Mouse (Mus musculus) lung, embryonic 14.5 days (tissue): ENCODE measurements around the gene Tas2r135. TPM values are rescaled to one million over a fixed set of nuclear protein-coding genes. Genes with fewer than 3 reads are reported as not detected.

ENCODE experiments used
- ATAC-seq: fragments of 200-750 bp; cut with Nextera tagmentation; 2 replicates; pipeline ENCODE4 v1.8.0; 2017; ENCODE audit warnings: mild to moderate bottlenecking, moderate TSS enrichment, moderate library complexity; ENCODE audit not compliant: insufficient read depth
- DNase-seq: peaks from one replicate; pipeline ENCODE4 v3.0.0-alpha.2; 2015
- H3K27ac ChIP-seq: fragments of 300-500 bp; sonication (generic); 2 replicates; pipeline ENCODE4 v1.5.1; 2014; ENCODE audit warnings: low read depth, mild to moderate bottlenecking, moderate library complexity
- H3K27me3 ChIP-seq: fragments of 300-500 bp; sonication (generic); 2 replicates; pipeline ENCODE4 v1.6.1; 2014; ENCODE audit warnings: low read length, control low read depth; ENCODE audit not compliant: insufficient read depth
- H3K36me3 ChIP-seq: fragments of 300-500 bp; sonication (generic); 2 replicates; pipeline ENCODE4 v1.6.1; 2014; ENCODE audit warnings: control low read depth; ENCODE audit not compliant: insufficient read depth
- H3K4me1 ChIP-seq: fragments of 300-500 bp; sonication (generic); 2 replicates; pipeline ENCODE4 v1.6.1; 2014; ENCODE audit warnings: antibody characterized with exemption, control low read depth; ENCODE audit not compliant: insufficient read depth
- H3K4me2 ChIP-seq: fragments of 300-500 bp; sonication (generic); 2 replicates; pipeline ENCODE4 v1.6.1; 2014; ENCODE audit warnings: mild to moderate bottlenecking
- H3K4me3 ChIP-seq: fragments of 300-500 bp; sonication (generic); 2 replicates; pipeline ENCODE4 v1.5.1; 2014; ENCODE audit warnings: low read depth, low read length
- H3K9ac ChIP-seq: fragments of 300-500 bp; sonication (generic); 2 replicates; pipeline ENCODE4 v1.6.1; 2014
- H3K9me3 ChIP-seq: fragments of 300-500 bp; sonication (generic); 2 replicates; pipeline ENCODE4 v1.6.1; 2016; ENCODE audit warnings: low read depth, low read length, control low read depth
- CTCF ChIP-seq: IDR thresholded peaks from 2 replicates; pipeline ENCODE4 v1.5.1; 2016; ENCODE audit warnings: antibody characterized with exemption, low read depth
- WGBS: fragments of 180-500 bp; shearing (Covaris S2); extraction: QIAGEN DNeasy Blood & Tissue Kit; methylation state at CpG from one replicate; pipeline ENCODE4 v1.1.7; 2014; 5-methylcytosine and 5-hydroxymethylcytosine counted together
- polyA plus RNA-seq: library from polyadenylated mRNA; unstranded; fragments of >200 nt; fragmentation: Nextera tagmentation; extraction: Ambion mirVana; gene quantifications from 2 replicates; pipeline ENCODE4 v1.2.1, GENCODE M21; 2014

Tas2r135 gene
- polyA plus RNA-seq, 1 experiment from 2014 or later = not detected

- Histone ChIP-seq H3K4me3 (no peak overlapping the region), H3K9me3 (no peaks in the 10 kb centered on the region), H3K4me1 (no peaks in the 10 kb centered on the region), H3K36me3 (no peaks in the 10 kb centered on the region), H3K27me3 (no peaks in the 10 kb centered on the region), H3K4me2 (no peak overlapping the region), H3K27ac (no peak overlapping the region), H3K9ac (no peak overlapping the region)
- peak; percentile 86 for TF ChIP-seq CTCF
- WGBS = 24% methylated on average over 8 of the region's 8 CpGs
- DNase-seq = peak; percentile 79
- ATAC-seq = no peak
Measured at GRCm38 (mm10) chr6:42380416-42381144, 24.7 kb upstream of the Tas2r135 start.

DNA sequence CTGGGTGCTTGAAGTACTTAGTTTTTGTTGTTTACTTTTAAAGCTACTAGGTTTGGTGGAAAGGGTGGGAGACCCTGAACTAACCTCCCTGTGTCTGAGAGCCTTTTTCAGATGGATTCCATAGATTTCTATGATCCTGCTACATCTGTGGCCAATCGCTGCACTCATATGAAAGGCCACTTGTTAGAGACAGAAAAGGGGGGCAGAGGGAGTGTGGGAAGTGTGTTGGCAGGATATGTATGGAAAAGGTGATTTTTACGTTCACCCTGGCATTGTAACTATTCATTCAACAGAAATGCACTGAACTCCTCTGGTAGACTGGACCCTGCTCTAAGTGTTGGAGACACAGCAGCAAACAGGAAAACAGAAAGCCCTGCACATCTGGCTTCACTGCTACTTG is 24.0 kb upstream of the Tas2r135 start:
- H3K27ac ChIP-seq = no peak overlapping the region
- 56% methylated on average over 2 of the region's 2 CpGs for WGBS
- ATAC-seq (no peak), DNase-seq (no peak)
- no peak for TF ChIP-seq CTCF
- H3K27me3 ChIP-seq = no peaks in the 10 kb centered on the region
- no peaks in the 10 kb centered on the region for H3K9me3 ChIP-seq
- no peak overlapping the region for H3K4me3 ChIP-seq
- H3K4me2 ChIP-seq = no peak overlapping the region
- no peak overlapping the region for H3K9ac ChIP-seq
- H3K36me3 ChIP-seq = no peaks in the 10 kb centered on the region
- H3K4me1 ChIP-seq = no peaks in the 10 kb centered on the region

GRCm38 (mm10) chr6:42381916-42382381 is 23.3 kb upstream of the Tas2r135 start:
- H3K27ac ChIP-seq = peak overlapping the region; percentile 69
- H3K4me3 ChIP-seq = no peak overlapping the region
- H3K4me2 ChIP-seq = peak overlapping the region; percentile 16; the same call in 1 of the 2 replicates
- peak; percentile 63 for DNase-seq
- 0 out of 2 replicates have a peak overlapping the region, but pooled peaks have one; percentile 27 for H3K9ac ChIP-seq
- WGBS = 23% methylated on average over 9 of the region's 9 CpGs
- H3K36me3 ChIP-seq = no peaks in the 10 kb centered on the region
- ATAC-seq = peak; percentile 77
- H3K4me1 ChIP-seq = no peaks in the 10 kb centered on the region
- no peaks in the 10 kb centered on the region for H3K9me3 ChIP-seq
- TF ChIP-seq CTCF = no peak
- H3K27me3 ChIP-seq = no peaks in the 10 kb centered on the region

- no peaks in the 10 kb centered on the region for H3K36me3 ChIP-seq
- H3K4me1 ChIP-seq = no peaks in the 10 kb centered on the region
- WGBS = 87% methylated on average over 5 of the region's 5 CpGs
- H3K9me3 ChIP-seq = no peaks in the 10 kb centered on the region
- H3K4me2 ChIP-seq = no peak overlapping the region
- no peaks in the 10 kb centered on the region for H3K27me3 ChIP-seq
- no peak overlapping the region for H3K4me3 ChIP-seq
- DNase-seq (no peak), ATAC-seq (no peak)
- H3K27ac ChIP-seq = no peak overlapping the region
- no peak for TF ChIP-seq CTCF
- no peak overlapping the region for H3K9ac ChIP-seq
Measured at GRCm38 (mm10) chr6:42383360-42383759, 21.9 kb upstream of the Tas2r135 start.

DNA sequence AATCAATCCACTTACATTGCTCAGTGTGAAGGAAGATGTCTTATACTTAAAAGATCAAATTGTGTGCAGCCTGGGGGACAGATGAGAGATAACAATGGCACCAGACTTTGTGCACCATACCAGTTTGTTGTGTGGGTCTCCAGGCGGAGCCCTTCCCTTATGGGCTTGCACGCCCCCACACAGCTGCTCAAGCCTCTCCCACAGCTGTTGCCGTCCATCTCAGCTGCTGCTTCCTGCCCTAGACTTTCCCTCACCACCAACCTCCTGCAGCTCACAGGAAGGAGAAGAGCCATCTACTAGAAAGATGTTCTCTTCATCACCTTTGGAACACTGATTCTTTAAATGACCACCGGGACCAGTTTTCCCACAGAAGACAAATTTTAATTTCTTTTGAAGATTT is 19.6 kb upstream of the Tas2r135 start:
- no peak for TF ChIP-seq CTCF
- Histone ChIP-seq H3K9me3 (no peaks in the 10 kb centered on the region), H3K4me3 (no peak overlapping the region), H3K36me3 (no peaks in the 10 kb centered on the region), H3K4me2 (no peak overlapping the region), H3K9ac (no peak overlapping the region), H3K4me1 (no peaks in the 10 kb centered on the region), H3K27ac (no peak overlapping the region), H3K27me3 (no peaks in the 10 kb centered on the region)
- DNase-seq (no peak), ATAC-seq (no peak)
- WGBS = 48% methylated on average over 4 of the region's 4 CpGs

DNA sequence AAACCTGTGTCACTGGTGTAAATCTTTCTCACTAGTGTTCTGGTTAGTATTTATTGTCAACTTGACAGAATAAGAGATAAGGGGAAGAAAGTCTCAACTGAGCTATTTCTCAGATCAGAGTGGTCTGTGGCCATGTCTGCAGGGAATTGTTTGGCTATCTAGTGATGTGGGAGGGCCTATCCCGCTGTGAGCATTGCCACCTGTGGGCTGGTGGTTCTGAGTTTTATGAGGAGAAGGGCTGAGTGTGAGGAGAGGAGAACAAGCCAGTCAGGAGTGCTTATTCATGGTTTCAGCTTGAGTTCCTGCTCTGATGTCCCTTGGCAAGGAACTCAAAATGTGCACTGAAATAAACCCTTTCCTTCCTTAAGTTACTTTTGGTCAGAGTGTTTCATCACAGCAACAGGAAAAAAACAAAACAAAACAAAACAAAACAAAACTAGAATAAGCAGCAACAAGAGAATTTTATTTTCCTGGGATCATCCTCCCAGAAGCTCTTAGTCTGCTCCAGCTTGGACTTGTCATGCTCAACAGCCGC is 13.4 kb upstream of the Tas2r135 start:
- WGBS = 12% methylated on average over 2 of the region's 2 CpGs
- DNase-seq (peak; percentile 70), ATAC-seq (peak; percentile 66)
- Histone ChIP-seq H3K36me3 (no peaks in the 10 kb centered on the region), H3K4me2 (no peak overlapping the region), H3K4me1 (0 out of 2 replicates have a peak, but pooled peaks cover 5% of the 10 kb centered on the region), H3K9me3 (no peaks in the 10 kb centered on the region), H3K27ac (peak overlapping the region; percentile 47; the same call in 1 of the 2 replicates), H3K9ac (no peak overlapping the region), H3K4me3 (no peak overlapping the region), H3K27me3 (no peaks in the 10 kb centered on the region)
- TF ChIP-seq CTCF = no peak
